Mouse (Mus musculus) adrenal gland, adult 2 months (tissue): ENCODE measurements around the gene Abcc2. TPM values are rescaled to one million over a fixed set of nuclear protein-coding genes. Genes with fewer than 3 reads are reported as not detected.
A peak's percentile ranks its signal among the peaks of the same experiment; 100 is the strongest.

Experiments used
- DNase-seq: peaks from one replicate; pipeline ENCODE4 v3.0.0; 2021
- long read RNA-seq: library from polyadenylated mRNA; stranded (forward); transcript quantifications from one replicate; pipeline ENCODE4 v2.0.0, GENCODE M21; 2021
- polyA plus RNA-seq: library from polyadenylated mRNA; depleted of rRNA; stranded (reverse); fragments of >200 nt; gene quantifications from 2 replicates; pipeline ENCODE4 v1.2.3, GENCODE M21; 2012; rRNA removed
- total RNA-seq, 2 experiments: library from RNA; stranded (reverse); gene quantifications; 2 replicates each; pipeline ENCODE4 v1.2.3; 2021

Gene Abcc2
- total RNA-seq (1 to 10 TPM in 1 of 2 experiments, under 1 TPM in 1; 0.17 to 1.0 TPM), polyA plus RNA-seq (0.04 and 0.28 TPM in 2 replicates)
- long read RNA-seq: 0 reads

- no peak for DNase-seq
Observed at GRCm38 (mm10) chr19:43781980-43782379, at the start of gene Abcc2. TSS of gene Abcc2 (plus strand) at chr19:43782192.

DNA sequence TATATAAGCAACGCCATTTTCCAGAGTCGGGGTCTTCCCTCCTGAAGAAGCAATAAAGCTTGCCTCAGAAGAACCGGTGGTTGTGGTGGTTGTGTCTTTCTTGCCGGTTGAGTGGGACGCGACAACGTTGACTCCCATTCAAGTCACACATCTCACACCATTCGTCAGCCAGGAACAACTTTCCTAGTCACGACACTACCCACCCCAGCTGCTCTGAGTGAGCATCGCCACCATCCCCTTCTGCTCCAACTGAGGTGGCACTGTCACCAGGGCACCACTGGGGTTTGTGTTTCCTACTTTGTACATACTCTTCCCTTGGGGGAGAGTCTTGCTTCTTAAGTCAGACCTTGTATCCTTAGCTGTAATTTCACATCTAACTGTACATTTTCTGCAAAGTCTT is 43.6 kb upstream of the Abcc2 start:
- DNase-seq: no peak

DNA sequence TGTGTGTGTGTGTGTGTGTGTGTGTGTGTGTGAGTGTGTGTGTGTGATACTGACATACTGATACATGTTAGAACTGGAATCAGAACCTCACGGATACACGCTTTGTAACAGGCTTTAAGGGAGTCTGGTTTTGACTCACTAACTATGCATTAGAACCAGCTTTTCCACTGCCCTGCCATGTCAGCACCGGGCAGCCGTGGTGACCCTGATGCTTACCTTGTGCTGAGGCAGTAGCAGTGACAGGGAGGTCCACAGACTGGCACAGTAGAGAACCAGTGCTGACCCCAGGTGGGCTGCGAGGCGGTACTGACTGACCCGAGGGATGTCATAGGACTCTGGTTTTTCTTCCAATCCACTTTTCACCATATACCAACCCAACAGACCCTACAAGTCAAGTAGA is 38.6 kb upstream of the Abcc2 start:
- DNase-seq: no peak

- no peak for DNase-seq
Observed at GRCm38 (mm10) chr19:43745740-43746139, 36.3 kb upstream of the Abcc2 start.

DNA sequence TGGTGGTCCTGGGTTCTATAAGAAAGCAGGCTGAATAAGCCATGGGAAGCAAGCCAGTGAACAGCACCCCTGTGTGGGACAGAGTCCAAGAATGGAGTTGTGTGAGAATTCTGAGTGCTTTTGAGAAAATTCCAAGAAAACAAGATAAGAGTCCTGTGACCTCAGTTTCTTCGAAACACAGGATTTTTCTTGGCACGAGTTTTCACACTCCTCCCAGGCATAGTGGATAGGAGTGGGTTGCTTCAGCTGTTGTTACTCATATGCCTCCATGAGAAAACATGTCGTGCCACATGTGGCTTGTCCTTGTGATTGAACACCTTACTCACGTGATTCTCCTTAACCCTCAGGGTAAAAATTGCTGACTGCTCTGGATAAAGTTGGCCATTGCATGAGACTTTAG is 34.1 kb upstream of the Abcc2 start:
- DNase-seq: no peak

- no peak for DNase-seq
Observed at GRCm38 (mm10) chr19:43750008-43750407, 32.0 kb upstream of the Abcc2 start.

- DNase-seq: peak; percentile 99
Observed at GRCm38 (mm10) chr19:43752489-43753225, 29.3 kb upstream of the Abcc2 start, which contains the start of the genes Cutc and Cox15. TSS of gene Cutc (plus strand) at chr19:43752996. TSS of gene Cox15 (minus strand) at chr19:43753000.

DNA sequence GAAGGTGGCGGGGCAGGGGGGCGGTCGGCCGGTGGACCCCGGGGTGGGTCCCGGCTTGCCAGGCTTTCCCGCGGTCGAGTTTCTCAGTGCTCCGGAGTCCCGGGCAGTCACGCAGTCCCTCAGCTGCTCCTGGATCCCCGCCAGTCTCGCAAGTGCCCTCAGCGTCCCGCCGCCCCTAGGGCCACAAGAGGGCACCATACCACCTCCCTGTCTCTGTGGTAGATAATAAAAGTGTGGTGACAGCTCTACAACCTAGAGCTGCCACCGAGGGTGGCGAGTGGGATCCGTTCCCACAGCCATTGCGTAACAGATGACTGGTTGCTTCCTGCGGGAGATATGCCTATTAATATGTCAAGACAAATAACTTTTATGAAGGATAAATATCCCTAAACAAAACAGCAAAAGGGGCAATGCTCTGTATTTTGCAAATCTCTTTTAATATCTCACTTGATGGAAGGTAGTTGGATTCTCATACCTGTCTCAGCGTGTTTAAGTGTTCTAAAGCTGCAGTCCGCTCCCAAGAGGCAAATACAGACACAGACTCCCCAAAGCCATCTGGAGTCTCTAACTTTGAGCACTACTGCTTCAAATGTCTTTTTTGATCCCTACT is 28.7 kb upstream of the Abcc2 start:
- peak; percentile 95 for DNase-seq

GRCm38 (mm10) chr19:43754237-43754636 is 27.8 kb upstream of the Abcc2 start:
- DNase-seq: no peak

- no peak for DNase-seq
Observed at GRCm38 (mm10) chr19:43754872-43755271, 27.1 kb upstream of the Abcc2 start.

DNA sequence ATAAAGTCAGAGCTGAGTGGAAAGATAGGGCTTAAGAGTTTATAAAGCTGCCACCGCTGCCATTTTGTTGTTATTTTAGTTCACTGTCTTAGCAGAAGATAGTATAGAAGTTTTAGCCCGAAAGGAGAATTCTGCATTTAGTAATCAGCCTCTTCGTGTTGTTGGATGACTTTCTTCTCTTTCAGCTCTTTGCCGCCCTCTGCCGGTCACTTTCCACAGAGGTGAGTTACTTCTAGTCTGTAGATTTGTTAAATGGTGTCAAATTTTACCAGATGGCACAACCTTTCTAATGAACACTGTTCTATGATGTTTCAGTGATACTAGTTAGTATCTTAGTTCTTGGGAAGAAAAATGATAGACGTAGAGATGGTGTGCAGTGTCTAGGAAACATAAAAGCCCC is 21.5 kb upstream of the Abcc2 start:
- DNase-seq: peak; percentile 58

DNA sequence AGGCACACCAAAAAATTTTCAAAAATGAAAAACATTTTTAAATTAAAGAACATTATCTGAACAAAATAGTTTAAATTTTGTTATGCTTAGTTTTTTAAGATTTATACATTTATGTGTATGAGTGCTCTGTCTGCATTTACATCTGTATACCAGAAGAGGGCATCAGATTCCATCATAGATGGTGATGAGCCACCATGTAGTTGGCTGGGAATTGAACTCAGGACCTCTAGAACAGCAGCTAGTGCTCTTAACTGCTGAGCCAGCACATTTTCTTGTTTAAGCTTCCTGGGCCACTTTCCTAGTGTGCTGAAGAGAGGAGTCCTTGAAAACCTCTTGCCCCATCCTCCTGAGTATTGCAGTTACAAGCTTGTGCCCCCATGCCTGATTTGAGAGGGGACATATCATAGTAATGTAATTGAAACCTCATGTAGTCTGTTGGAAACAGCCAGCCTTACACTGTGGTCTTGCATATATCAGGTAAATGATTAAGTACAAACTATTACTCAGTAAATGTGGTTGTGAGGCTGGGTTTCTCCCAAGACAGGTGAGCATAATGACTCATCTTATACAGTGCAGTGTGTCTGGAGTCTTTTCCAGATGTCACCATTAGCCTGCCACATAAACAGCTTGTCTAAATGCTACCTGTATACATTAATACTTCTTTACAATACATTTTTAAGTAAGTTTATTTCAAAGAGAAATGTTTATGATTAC is 20.3 kb upstream of the Abcc2 start:
- DNase-seq: no peak

GRCm38 (mm10) chr19:43762410-43762809 is 19.6 kb upstream of the Abcc2 start:
- no peak for DNase-seq

DNA sequence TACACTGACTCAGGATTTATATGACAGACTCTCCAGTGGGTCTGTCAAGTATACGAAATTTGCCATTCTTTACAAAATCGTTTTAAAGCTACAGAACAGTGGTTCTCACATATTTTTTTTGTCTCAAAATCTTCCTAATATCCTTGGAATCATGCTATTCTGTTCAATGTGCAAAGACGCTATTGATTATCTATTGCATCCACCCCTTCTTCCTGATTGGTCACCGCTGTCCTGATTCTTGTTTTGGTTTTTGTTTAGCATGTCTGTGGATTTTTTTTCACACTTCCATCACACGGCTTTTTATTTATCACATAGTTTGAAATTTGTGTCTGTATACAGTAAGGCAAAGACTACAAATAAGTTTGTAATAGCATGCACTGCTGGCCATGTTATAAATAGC is 15.5 kb upstream of the Abcc2 start:
- no peak for DNase-seq

DNA sequence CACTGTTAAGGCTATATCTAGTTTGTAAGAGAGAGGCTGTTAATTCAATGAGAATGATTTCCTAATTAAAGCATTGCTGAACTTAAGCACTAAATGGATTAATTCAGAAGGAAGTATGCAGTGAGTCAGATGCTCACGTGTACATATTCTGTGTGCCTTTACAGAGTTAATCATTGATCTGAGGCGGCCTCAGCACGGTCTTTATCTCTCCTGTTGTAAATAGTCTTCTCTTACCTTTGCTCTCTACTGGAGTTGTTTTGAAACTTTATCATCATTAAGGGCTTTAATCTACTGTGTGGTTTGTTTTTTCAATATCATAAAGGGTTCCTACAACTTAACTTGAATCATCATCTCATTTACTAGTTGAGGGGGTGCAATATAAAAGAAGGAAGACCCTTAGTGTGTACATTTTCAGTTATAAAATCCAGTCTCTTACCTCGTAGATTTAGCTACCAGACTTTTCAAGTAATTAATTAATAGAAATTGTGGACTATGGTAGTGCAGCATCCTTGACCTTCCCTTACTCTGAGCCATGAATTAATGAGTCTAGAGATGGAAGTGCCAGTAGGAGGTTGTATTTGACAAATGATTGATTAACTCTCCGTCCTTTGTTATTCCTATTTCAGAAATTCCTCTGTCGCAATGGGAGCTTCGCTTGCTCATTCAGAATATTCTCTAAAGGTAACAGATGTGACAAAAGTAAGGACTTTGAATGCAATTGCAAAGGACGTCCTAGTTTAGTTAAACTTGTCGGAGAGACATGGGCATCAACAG is 14.3 kb upstream of the Abcc2 start:
- peak; percentile 30 for DNase-seq

DNA sequence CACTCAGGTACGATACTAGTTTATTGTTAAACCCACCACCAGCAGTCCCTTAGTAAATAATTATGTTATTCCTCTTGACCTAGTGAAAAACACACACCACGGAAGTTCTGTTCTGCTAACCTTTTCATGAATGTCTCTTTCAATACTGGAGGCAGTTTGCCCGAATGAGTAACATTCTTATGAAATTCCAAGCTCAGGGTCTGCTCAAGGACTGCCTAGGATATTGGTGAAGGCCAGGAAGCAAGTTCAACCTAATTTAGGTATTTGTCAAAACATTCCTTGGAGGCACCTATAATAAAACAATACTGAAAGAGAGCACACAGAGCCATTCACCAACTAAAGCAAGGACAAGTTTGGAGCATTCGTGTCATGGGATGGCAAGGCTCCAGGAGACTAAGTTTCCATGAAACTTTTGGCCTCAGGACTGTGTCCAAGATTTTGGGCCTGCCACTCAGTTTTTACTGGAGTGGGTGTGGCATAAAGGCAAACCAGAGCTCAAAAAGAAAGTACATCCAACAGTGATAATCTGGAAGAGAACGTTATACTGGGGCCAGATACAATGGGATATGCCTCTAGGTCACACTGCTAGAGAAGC is 12.5 kb upstream of the Abcc2 start:
- DNase-seq: peak; percentile 63

DNA sequence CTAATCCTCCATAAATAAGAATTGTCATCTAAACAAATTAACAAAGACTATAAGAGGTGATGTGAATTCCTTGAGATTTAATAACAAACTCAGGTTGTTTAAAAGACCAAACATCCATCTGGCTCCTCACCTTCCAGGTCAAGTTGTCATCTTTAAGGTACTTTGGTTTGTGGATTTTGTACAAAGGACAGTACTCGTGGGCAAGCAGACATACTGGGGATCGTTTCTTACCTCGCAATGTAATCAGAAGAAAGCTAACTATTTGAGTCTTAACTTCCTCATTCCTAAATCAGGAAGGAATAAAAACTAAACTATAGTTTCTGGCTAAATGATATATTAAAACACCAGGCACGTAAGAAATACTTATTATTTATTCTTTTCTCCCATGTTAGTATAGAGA is 11.4 kb upstream of the Abcc2 start:
- no peak for DNase-seq

- DNase-seq: no peak
Observed at GRCm38 (mm10) chr19:43771499-43771969, 10.5 kb upstream of the Abcc2 start.

DNA sequence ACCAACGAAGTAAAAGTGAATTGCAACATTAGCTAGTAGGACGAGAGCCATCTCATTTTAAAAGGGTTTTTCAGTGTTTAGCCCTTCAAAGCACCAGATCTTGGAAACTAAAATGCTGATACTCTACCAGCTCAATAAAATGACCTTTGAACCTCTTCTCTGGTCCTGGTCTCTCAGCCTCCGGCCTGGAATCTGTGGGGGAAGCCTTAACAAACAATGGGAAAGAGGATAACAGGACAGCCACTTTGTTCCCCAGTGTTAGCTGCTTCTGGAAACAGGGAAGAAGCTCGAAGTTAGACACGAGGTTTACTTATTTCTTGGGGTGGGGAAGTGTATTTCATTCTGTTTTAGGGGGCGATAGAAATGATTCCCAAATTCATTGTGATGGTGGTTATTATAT is 9.7 kb upstream of the Abcc2 start:
- DNase-seq: no peak

GRCm38 (mm10) chr19:43775433-43775832 is 6.6 kb upstream of the Abcc2 start:
- DNase-seq: no peak

DNA sequence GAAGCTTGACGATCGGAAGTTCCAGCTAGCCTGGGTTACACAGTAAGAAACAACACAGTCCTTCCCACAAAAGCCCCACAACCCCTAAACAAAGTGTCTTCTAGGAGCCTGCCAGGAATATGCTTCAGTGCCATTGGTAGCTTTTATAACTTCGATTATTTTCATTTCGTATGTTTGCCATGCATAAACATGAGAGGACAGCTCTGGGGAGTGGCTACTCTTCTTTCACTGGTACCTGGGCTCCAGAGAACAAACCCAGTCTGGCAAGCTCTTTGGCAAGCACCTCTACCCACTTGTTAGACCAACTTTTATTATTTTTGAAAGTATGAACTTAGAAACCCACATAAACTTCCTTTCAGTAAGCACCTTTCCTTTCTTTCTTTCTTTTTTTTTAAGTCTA is 5.4 kb upstream of the Abcc2 start:
- no peak for DNase-seq

GRCm38 (mm10) chr19:43777308-43777707 is 4.7 kb upstream of the Abcc2 start:
- DNase-seq: no peak
